Mouse (Mus musculus): ENCODE measurements around the gene Kcnd3. TPM values are rescaled to one million over a fixed set of nuclear protein-coding genes. Genes with fewer than 3 reads are reported as not detected.

Kcnd3 gene
- polyA plus RNA-seq, 1 experiment from 2014 or later: 8.2 TPM

DNA sequence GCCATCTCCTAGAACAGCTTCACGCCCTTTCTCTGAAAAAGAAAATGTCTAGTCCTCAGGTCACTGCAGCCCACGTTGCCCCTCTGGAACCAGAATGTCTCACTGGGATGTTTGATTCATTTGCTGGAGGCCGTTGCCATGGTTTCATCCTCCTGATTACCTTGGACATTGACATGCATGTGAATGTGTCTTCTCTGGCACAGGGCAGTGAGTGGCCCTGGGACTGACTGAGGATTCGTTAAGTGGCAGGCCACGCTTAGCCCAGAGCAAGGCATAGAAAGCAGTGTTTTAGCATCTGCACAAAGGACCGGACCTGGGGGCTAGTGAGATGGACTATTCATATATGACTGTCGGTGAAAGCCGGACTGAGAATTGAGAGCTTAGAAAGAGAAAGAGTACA lies 116.3 kb downstream of the Kcnd3 start:
- Histone ChIP-seq H3K27me3 (replicated peaks) (no peaks in the 10 kb centered on the region), H3K4me2 (no peak overlapping the region), H3K36me3 (no peaks in the 10 kb centered on the region), H3K4me1 (peaks cover 53% of the 10 kb centered on the region), H3K4me3 (replicated peaks) (no peak overlapping the region), H3K9me3 (replicated peaks) (no peaks in the 10 kb centered on the region), H3K9ac (replicated peaks) (no peak overlapping the region), H3K27ac (replicated peaks) (0 out of 2 replicates have a peak overlapping the region, but pooled peaks have one; percentile 18)
- WGBS: 57% methylated on average over 8 of the region's 8 CpGs
- ATAC-seq (ENCODE audit: low FRiP score): no peak

DNA sequence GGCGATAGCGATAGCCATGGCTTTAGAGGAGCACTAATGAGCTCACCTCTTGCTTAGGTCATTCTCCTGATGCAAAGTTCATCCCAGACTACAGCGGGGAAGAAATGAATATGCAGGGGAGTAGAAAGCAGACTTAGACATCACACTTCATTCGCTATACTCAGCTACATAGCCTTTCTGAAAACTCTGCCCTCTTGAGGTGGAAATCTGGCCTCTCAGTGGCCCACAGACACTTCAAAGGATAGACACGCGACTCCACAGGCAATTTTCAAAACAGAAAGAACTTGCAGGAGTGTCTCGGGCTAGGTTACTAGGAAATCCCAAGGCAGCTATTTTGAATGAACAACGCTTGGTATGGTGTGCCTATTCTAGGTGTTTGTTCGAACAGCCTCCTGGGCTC lies 116.7 kb downstream of the Kcnd3 start:
- Histone ChIP-seq H3K4me1 (peaks cover 53% of the 10 kb centered on the region), H3K9ac (replicated peaks) (no peak overlapping the region), H3K27me3 (replicated peaks) (no peaks in the 10 kb centered on the region), H3K36me3 (no peaks in the 10 kb centered on the region), H3K9me3 (replicated peaks) (no peaks in the 10 kb centered on the region), H3K4me3 (replicated peaks) (no peak overlapping the region), H3K4me2 (no peak overlapping the region), H3K27ac (replicated peaks) (peak overlapping the region; percentile 34)
- 63% methylated on average over 9 of the region's 9 CpGs for WGBS
- no peak for ATAC-seq (ENCODE audit: low FRiP score)

DNA sequence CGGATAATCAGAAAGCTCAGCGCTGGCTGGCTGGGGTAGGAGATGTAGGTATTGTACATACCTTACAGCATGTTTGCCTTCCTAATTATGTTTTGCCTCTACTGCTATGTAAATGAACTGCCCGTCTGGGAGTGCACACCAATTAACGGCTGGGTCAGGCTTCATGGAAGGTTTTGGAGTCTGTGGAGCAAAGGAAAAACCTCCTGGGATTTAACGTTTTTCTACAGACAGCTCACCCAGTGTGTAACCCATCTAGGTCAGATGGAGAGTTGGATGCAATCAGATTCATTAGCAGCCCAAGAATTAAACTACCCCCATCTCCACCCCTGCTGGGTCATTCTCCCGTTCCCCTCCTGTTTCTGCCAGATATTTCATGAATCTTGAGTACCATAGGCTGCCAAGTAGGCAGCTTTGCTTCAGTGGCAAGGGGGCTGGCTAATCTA lies 117.2 kb downstream of the Kcnd3 start:
- 26% methylated on average over 6 of the region's 6 CpGs for WGBS
- ATAC-seq (ENCODE audit: low FRiP score): peak; percentile 51
- Histone ChIP-seq H3K27ac (replicated peaks) (peak overlapping the region; percentile 34), H3K4me2 (no peak overlapping the region), H3K4me3 (replicated peaks) (no peak overlapping the region), H3K4me1 (peaks cover 52% of the 10 kb centered on the region), H3K27me3 (replicated peaks) (no peaks in the 10 kb centered on the region), H3K9me3 (replicated peaks) (no peaks in the 10 kb centered on the region), H3K9ac (replicated peaks) (no peak overlapping the region), H3K36me3 (no peaks in the 10 kb centered on the region)

DNA sequence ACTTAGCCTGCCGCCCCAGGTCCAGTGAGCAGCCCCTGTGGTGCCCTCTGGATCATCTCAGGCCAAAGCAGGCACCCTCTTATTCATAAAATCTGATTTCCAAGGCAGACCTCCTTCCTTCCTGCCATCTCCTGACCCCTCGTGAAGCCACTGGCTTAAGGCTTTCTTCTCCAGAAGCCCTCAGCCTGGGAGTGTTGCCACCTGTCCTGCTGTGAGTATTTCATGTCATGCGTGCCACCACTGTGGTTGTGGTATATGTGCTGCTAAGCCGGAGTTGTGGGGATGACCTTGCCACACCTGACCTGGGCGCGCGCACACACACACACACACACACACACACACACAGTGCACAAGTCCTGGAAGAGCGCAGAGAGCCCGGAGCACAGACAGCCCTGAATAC lies 117.8 kb downstream of the Kcnd3 start:
- no peak for ATAC-seq (ENCODE audit: low FRiP score)
- H3K4me1 ChIP-seq: peaks cover 49% of the 10 kb centered on the region
- WGBS: 73% methylated on average over 9 of the region's 9 CpGs

DNA sequence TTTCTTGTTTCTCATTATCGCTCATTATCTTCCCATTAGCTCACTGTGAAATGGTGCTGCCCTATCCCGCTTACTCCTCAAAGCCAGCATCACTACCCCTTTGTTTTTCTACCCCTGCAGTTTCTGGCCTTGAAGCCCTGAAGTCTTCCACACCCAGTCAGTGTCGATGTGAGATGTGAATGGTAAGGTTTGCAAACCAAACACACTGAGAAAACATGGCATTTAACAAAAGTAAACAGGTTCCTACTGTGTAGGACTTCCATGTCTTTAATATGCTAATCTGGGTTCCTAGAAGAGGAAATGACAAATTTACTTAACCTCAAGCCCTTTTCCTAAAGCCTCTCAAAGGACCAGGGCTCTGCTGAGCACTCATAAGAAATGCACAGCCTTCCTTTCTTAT lies 118.7 kb downstream of the Kcnd3 start:
- no peaks in the 10 kb centered on the region for H3K9me3 ChIP-seq (replicated peaks)
- 54% methylated on average over 3 of the region's 3 CpGs for WGBS
- no peak overlapping the region for H3K27ac ChIP-seq (replicated peaks)
- no peak overlapping the region for H3K4me2 ChIP-seq
- H3K27me3 ChIP-seq (replicated peaks): no peaks in the 10 kb centered on the region
- H3K36me3 ChIP-seq: no peaks in the 10 kb centered on the region
- H3K4me1 ChIP-seq: peaks cover 46% of the 10 kb centered on the region
- H3K9ac ChIP-seq (replicated peaks): no peak overlapping the region
- no peak for ATAC-seq (ENCODE audit: low FRiP score)
- no peak overlapping the region for H3K4me3 ChIP-seq (replicated peaks)

More for the DNA sequence above, 117.8 kb downstream of the Kcnd3 start:
- Histone ChIP-seq H3K4me2 (no peak overlapping the region), H3K36me3 (no peaks in the 10 kb centered on the region), H3K9me3 (replicated peaks) (no peaks in the 10 kb centered on the region), H3K4me3 (replicated peaks) (no peak overlapping the region), H3K9ac (replicated peaks) (no peak overlapping the region), H3K27me3 (replicated peaks) (no peaks in the 10 kb centered on the region), H3K27ac (replicated peaks) (peak overlapping the region; percentile 34)

DNA sequence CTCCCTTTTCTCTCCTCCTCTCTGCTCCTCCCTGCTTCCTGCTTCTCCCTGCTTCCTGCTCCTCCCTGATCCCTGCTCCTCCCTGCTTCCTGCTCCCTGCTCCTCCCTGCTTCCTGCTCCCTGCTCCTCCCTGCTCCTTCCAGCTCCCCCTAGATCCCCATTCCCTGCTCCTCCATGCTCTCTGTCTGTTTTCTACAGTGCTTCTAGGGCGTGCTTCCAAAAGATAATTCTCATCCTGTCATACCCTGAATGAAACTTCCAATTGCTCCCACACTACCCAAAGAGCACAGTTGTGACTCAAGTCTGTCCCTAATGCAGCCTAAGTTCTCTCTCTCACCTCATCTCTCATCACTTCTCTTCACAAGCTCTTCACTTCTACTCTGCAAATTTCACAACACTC lies 119.8 kb downstream of the Kcnd3 start:
- peaks cover 38% of the 10 kb centered on the region for H3K4me1 ChIP-seq
- H3K4me2 ChIP-seq: no peak overlapping the region
- H3K27ac ChIP-seq (replicated peaks): no peak overlapping the region
- WGBS: 86% methylated on average over 1 of the region's 1 CpGs
- H3K36me3 ChIP-seq: no peaks in the 10 kb centered on the region
- no peaks in the 10 kb centered on the region for H3K27me3 ChIP-seq (replicated peaks)
- ATAC-seq (ENCODE audit: low FRiP score): no peak
- H3K9me3 ChIP-seq (replicated peaks): no peaks in the 10 kb centered on the region
- H3K4me3 ChIP-seq (replicated peaks): no peak overlapping the region
- no peak overlapping the region for H3K9ac ChIP-seq (replicated peaks)

DNA sequence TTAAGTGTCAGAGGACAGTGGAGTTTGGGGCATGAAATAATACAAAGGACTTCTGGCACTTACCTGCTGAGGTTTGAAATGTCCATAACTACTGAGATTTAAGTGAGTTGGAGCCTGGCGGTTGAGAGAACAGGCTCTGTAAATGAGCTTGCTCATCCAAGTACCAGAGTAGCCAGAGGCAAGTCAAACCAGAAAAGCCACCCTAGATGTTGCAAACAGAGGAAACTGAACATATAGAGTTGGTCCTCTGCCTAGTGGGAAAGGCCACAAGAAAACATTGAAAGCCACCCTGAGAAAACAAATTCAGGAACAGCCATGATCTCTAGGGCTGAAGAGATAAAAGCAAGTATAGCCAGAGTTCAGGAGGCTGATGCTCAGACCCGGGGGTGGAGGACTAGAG lies 121.0 kb downstream of the Kcnd3 start:
- Histone ChIP-seq H3K4me2 (no peak overlapping the region), H3K27me3 (replicated peaks) (no peaks in the 10 kb centered on the region), H3K36me3 (no peaks in the 10 kb centered on the region), H3K4me1 (peaks cover 26% of the 10 kb centered on the region), H3K9ac (replicated peaks) (no peak overlapping the region), H3K4me3 (replicated peaks) (no peak overlapping the region), H3K9me3 (replicated peaks) (no peaks in the 10 kb centered on the region), H3K27ac (replicated peaks) (no peak overlapping the region)
- no peak for ATAC-seq (ENCODE audit: low FRiP score)
- WGBS: 86% methylated on average over 2 of the region's 2 CpGs

DNA sequence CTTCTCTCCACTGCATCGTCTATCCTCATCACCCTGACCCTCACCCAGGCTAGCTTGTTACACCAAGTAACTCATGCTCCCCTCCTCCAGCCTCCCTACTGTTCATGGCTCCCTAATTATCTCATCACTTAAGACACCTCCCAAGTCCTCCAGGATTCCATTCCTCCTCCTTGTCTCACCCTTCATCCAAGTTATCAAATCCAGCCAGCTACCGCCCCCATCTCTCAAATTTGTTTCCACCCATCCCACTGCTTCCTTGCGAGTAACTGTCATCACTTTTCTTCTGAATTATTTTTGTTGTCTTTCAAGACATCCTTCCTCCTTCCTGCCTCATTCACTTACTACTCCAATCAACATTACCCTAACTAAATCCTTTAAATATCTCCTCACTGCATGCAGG lies 126.2 kb downstream of the Kcnd3 start:
- ATAC-seq (ENCODE audit: low FRiP score): no peak
- H3K4me1 ChIP-seq: peaks cover 4% of the 10 kb centered on the region; the same call in 1 of the 2 replicates
- H3K9me3 ChIP-seq (replicated peaks): no peaks in the 10 kb centered on the region
- H3K9ac ChIP-seq (replicated peaks): no peak overlapping the region
- no peaks in the 10 kb centered on the region for H3K27me3 ChIP-seq (replicated peaks)
- no peak overlapping the region for H3K4me2 ChIP-seq
- H3K4me3 ChIP-seq (replicated peaks): no peak overlapping the region
- WGBS: 80% methylated on average over 3 of the region's 3 CpGs
- H3K36me3 ChIP-seq: no peaks in the 10 kb centered on the region
- H3K27ac ChIP-seq (replicated peaks): no peak overlapping the region

DNA sequence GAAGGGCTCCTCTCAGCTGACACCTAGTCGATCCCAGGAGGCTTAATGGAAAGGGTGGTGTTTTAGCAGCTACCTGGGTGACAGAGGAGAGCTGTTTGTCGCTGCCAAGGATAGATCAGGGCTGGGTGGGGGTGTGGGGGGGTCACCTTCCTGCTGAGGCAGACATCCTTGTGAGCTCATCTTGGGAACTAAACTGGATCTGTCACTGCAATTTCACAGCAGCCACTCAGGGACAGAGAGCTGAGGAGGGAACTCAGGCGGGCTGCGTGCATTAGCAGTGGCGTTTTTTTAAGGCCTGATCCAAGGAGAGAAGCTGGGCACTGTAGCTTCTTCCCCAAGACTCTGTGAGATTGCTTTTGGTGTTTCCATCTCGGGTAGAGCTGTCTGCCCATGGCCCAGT lies 129.0 kb downstream of the Kcnd3 start:
- H3K4me2 ChIP-seq: no peak overlapping the region
- H3K4me1 ChIP-seq: peaks cover 9% of the 10 kb centered on the region
- H3K9ac ChIP-seq (replicated peaks): no peak overlapping the region
- H3K4me3 ChIP-seq (replicated peaks): no peak overlapping the region
- ATAC-seq (ENCODE audit: low FRiP score): no peak
- H3K27ac ChIP-seq (replicated peaks): no peak overlapping the region
- no peaks in the 10 kb centered on the region for H3K36me3 ChIP-seq
- no peaks in the 10 kb centered on the region for H3K27me3 ChIP-seq (replicated peaks)
- H3K9me3 ChIP-seq (replicated peaks): no peaks in the 10 kb centered on the region
- 76% methylated on average over 6 of the region's 6 CpGs for WGBS

DNA sequence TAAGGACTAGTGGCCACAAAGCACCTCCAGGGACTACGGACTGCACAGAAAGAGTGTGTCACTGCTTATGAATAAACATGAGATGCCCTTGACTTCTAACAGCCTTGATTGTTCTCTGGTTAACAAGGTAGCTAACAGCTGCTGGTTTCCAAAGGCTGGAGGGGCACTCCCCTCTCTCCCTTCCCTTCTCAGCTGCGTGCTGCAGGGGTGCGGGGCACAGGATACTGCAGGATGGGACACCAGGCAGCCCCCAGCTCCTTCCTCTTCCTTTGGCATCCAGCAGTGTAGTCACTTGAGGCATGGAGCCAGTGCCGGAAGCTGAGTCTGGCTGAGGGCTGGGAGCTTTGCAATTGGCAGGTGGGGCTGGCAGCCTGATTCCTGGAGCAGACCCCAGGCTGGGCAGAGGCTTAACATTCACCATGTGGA lies 133.6 kb downstream of the Kcnd3 start:
- H3K9ac ChIP-seq (replicated peaks): no peak overlapping the region
- no peaks in the 10 kb centered on the region for H3K27me3 ChIP-seq (replicated peaks)
- 11% methylated on average over 4 of the region's 4 CpGs for WGBS
- ATAC-seq (ENCODE audit: low FRiP score): peak; percentile 55; the same call in 1 of the 2 replicates
- H3K4me1 ChIP-seq: peaks cover 17% of the 10 kb centered on the region
- no peaks in the 10 kb centered on the region for H3K9me3 ChIP-seq (replicated peaks)
- H3K27ac ChIP-seq (replicated peaks): peak overlapping the region; percentile 23; the same call in 1 of the 2 replicates
- no peaks in the 10 kb centered on the region for H3K36me3 ChIP-seq
- no peak overlapping the region for H3K4me2 ChIP-seq
- no peak overlapping the region for H3K4me3 ChIP-seq (replicated peaks)

DNA sequence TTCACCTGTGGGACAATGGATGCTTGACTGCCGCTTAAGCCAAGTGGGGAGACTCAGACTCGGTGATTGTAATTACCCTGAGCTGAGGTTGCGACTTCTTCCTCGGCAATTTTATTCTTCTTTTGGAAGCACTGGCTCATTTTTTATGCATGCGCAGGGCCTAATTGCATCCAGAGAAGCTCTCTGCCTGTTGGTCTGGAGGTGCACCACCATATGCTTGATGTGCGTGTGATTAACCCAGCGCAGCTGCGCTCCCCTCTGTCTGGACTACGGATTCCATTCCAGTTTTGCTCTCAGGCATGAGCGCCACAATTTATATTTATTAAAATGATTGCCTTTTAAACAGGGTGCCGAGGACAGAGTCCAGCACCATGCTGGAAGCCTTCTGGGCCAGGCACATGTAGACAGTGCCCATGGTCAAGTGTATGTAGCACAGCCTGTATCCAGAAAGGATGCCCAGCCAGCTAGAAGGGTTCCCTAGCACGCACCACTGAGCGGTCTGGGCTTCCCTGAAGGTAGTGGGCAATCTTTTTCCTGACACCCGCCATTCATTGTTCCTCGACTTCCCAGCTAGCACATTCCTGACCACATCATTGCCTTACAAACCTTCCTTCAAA lies 138.0 kb downstream of the Kcnd3 start:
- Histone ChIP-seq H3K27me3 (replicated peaks) (no peaks in the 10 kb centered on the region), H3K4me2 (no peak overlapping the region), H3K4me3 (replicated peaks) (no peak overlapping the region), H3K36me3 (no peaks in the 10 kb centered on the region), H3K4me1 (peaks cover 19% of the 10 kb centered on the region), H3K27ac (replicated peaks) (no peak overlapping the region), H3K9me3 (replicated peaks) (no peaks in the 10 kb centered on the region), H3K9ac (replicated peaks) (no peak overlapping the region)
- 47% methylated on average over 15 of the region's 15 CpGs for WGBS
- peak; percentile 56; the same call in 1 of the 2 replicates for ATAC-seq (ENCODE audit: low FRiP score)

DNA sequence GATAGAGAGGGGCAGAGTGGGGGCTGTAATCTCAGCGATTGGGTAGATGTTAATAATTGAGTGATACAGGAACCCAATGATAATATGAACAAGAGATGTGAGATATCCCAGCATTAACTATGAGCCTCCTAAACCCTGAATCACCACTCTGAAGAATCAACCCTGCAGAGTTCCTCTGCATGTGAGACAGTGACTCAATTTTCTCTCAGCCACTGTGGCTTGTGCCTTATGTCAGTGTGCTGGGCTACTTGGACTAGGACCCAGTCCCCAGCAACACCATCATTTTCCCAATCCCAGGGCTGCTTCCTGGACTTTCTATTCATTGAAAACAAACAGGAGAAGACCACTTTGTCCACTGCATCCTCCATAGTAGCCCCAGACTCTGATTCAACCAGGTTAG lies 139.6 kb downstream of the Kcnd3 start:
- no peak overlapping the region for H3K4me2 ChIP-seq

More for the DNA sequence above, 139.6 kb downstream of the Kcnd3 start:
- Histone ChIP-seq H3K4me3 (replicated peaks) (no peak overlapping the region), H3K27me3 (replicated peaks) (no peaks in the 10 kb centered on the region), H3K9me3 (replicated peaks) (no peaks in the 10 kb centered on the region), H3K4me1 (peaks cover 14% of the 10 kb centered on the region), H3K36me3 (no peaks in the 10 kb centered on the region), H3K27ac (replicated peaks) (no peak overlapping the region), H3K9ac (replicated peaks) (no peak overlapping the region)
- ATAC-seq (ENCODE audit: low FRiP score): no peak
- WGBS: 97% methylated on average over 1 of the region's 1 CpGs

All from neural tube, embryonic 15.5 days (tissue).